Mouse (Mus musculus) C2C12 (cell line): ENCODE results near the gene Adora3.

Experiments used
- CEBPB ChIP-seq: IDR thresholded peaks from one replicate; pipeline ENCODE4 v1.6.1; 2011; ENCODE audit warnings: low read depth, mild to moderate bottlenecking, control low read depth, moderate library complexity
- CTCF ChIP-seq: IDR thresholded peaks from one replicate; pipeline ENCODE4 v1.5.1; 2011; ENCODE audit not compliant: control insufficient read depth, insufficient read depth, insufficient read length
- FOSL1 ChIP-seq: IDR thresholded peaks from one replicate; pipeline ENCODE4 v1.8.0; 2011; ENCODE audit warnings: mild to moderate bottlenecking, low read length; ENCODE audit not compliant: poor library complexity, insufficient read depth, severe bottlenecking
- MAX ChIP-seq: IDR thresholded peaks from one replicate; pipeline ENCODE4 v1.6.1; 2011; ENCODE audit warnings: mild to moderate bottlenecking, control low read depth
- MYOD1 ChIP-seq: IDR thresholded peaks from one replicate; pipeline ENCODE4 v1.6.1; 2011; ENCODE audit warnings: low read depth; ENCODE audit not compliant: control insufficient read depth, insufficient read length
- USF1 ChIP-seq: IDR thresholded peaks from one replicate; pipeline ENCODE4 v1.6.1; 2011; ENCODE audit warnings: low read depth, mild to moderate bottlenecking, control low read depth, moderate library complexity

GRCm38 (mm10) chr3:105893941-105894391 lies 23.3 kb downstream of the Adora3 start:
- TF ChIP-seq CTCF (no peak), MYOD1 (no peak), FOSL1 (no peak), CEBPB (no peak), USF1 (no peak), MAX (no peak)
